Mouse (Mus musculus): Measurements from ENCODE around the gene Apba3. TPM values are rescaled to one million over a fixed set of nuclear protein-coding genes. Genes with fewer than 3 reads are reported as not detected.
A peak's percentile ranks its signal among the peaks of the same experiment; 100 is the strongest.

The Apba3 gene
- polyA plus RNA-seq, 1 experiment from 2014 or later: 66.5 TPM

- peaks cover 42% of the 10 kb centered on the region for H3K4me1 ChIP-seq
- ATAC-seq (ENCODE audit: borderline replicate concordance, extremely low read depth, low FRiP score, low TSS enrichment): no peak
- 36% methylated on average over 6 of the region's 6 CpGs for WGBS
- peak overlapping the region; percentile 83; the same call in 1 of the 2 replicates for H3K4me2 ChIP-seq
- peaks cover 47% of the 10 kb centered on the region for H3K27me3 ChIP-seq
- H3K36me3 ChIP-seq: no peaks in the 10 kb centered on the region
- H3K9me3 ChIP-seq: no peaks in the 10 kb centered on the region
- H3K9ac ChIP-seq: no peak overlapping the region
- H3K27ac ChIP-seq: peak overlapping the region; percentile 76
- peak overlapping the region; percentile 50; the same call in 1 of the 2 replicates for H3K4me3 ChIP-seq
Observed at GRCm38 (mm10) chr10:81284189-81284588, 17.4 kb downstream of the Apba3 start.

GRCm38 (mm10) chr10:81284719-81285118, 18.0 kb downstream of the Apba3 start:
- 5% methylated on average over 17 of the region's 17 CpGs for WGBS
- H3K27ac ChIP-seq: peak overlapping the region; percentile 76
- peak; percentile 43; the same call in 1 of the 2 replicates for ATAC-seq (ENCODE audit: borderline replicate concordance, extremely low read depth, low FRiP score, low TSS enrichment)
- H3K4me3 ChIP-seq: peak overlapping the region; percentile 50
- no peaks in the 10 kb centered on the region for H3K9me3 ChIP-seq
- peaks cover 44% of the 10 kb centered on the region for H3K27me3 ChIP-seq
- H3K9ac ChIP-seq: 0 out of 2 replicates have a peak overlapping the region, but pooled peaks have one; percentile 45
- H3K4me1 ChIP-seq: peaks cover 37% of the 10 kb centered on the region
- H3K36me3 ChIP-seq: no peaks in the 10 kb centered on the region
- H3K4me2 ChIP-seq: peak overlapping the region; percentile 83

- ATAC-seq (ENCODE audit: borderline replicate concordance, extremely low read depth, low FRiP score, low TSS enrichment): peak; percentile 53; the same call in 1 of the 2 replicates
- Histone ChIP-seq H3K36me3 (no peaks in the 10 kb centered on the region), H3K4me2 (peak overlapping the region; percentile 83), H3K4me1 (peaks cover 44% of the 10 kb centered on the region), H3K9ac (peak overlapping the region; percentile 45), H3K27ac (peak overlapping the region; percentile 76), H3K27me3 (peaks cover 41% of the 10 kb centered on the region), H3K9me3 (no peaks in the 10 kb centered on the region), H3K4me3 (peak overlapping the region; percentile 50)
- WGBS: 2% methylated on average over 54 of the region's 54 CpGs
Observed at GRCm38 (mm10) chr10:81285694-81286450, 19.1 kb downstream of the Apba3 start.

- no peak for ATAC-seq (ENCODE audit: borderline replicate concordance, extremely low read depth, low FRiP score, low TSS enrichment)
- WGBS: 29% methylated on average over 6 of the region's 6 CpGs
- Histone ChIP-seq H3K4me3 (no peak overlapping the region), H3K4me1 (peaks cover 50% of the 10 kb centered on the region), H3K27me3 (peaks cover 42% of the 10 kb centered on the region), H3K36me3 (no peaks in the 10 kb centered on the region), H3K9me3 (no peaks in the 10 kb centered on the region), H3K9ac (no peak overlapping the region), H3K4me2 (peak overlapping the region; percentile 83; the same call in 1 of the 2 replicates), H3K27ac (peak overlapping the region; percentile 53; the same call in 1 of the 2 replicates)
Observed at GRCm38 (mm10) chr10:81286586-81286985, 19.8 kb downstream of the Apba3 start.

GRCm38 (mm10) chr10:81287513-81288157, 20.9 kb downstream of the Apba3 start:
- no peak for ATAC-seq (ENCODE audit: borderline replicate concordance, extremely low read depth, low FRiP score, low TSS enrichment)
- Histone ChIP-seq H3K27ac (peak overlapping the region; percentile 43; the same call in 1 of the 2 replicates), H3K4me2 (peak overlapping the region; percentile 12; the same call in 1 of the 2 replicates), H3K36me3 (no peaks in the 10 kb centered on the region), H3K9ac (no peak overlapping the region), H3K9me3 (no peaks in the 10 kb centered on the region), H3K27me3 (peaks cover 38% of the 10 kb centered on the region), H3K4me1 (peaks cover 50% of the 10 kb centered on the region), H3K4me3 (no peak overlapping the region)
- WGBS: 50% methylated on average over 8 of the region's 8 CpGs

GRCm38 (mm10) chr10:81288601-81289000, 21.8 kb downstream of the Apba3 start:
- H3K27me3 ChIP-seq: peaks cover 30% of the 10 kb centered on the region
- no peak overlapping the region for H3K9ac ChIP-seq
- H3K9me3 ChIP-seq: no peaks in the 10 kb centered on the region
- no peaks in the 10 kb centered on the region for H3K36me3 ChIP-seq
- no peak for ATAC-seq (ENCODE audit: borderline replicate concordance, extremely low read depth, low FRiP score, low TSS enrichment)
- H3K4me2 ChIP-seq: peak overlapping the region; percentile 12; the same call in 1 of the 2 replicates
- H3K4me1 ChIP-seq: peaks cover 52% of the 10 kb centered on the region
- H3K27ac ChIP-seq: peak overlapping the region; percentile 43; the same call in 1 of the 2 replicates
- H3K4me3 ChIP-seq: no peak overlapping the region
- 28% methylated on average over 6 of the region's 6 CpGs for WGBS

- Histone ChIP-seq H3K9ac (no peak overlapping the region), H3K9me3 (no peaks in the 10 kb centered on the region), H3K4me2 (peak overlapping the region; percentile 46), H3K4me1 (peaks cover 59% of the 10 kb centered on the region), H3K36me3 (no peaks in the 10 kb centered on the region), H3K27me3 (peaks cover 24% of the 10 kb centered on the region), H3K4me3 (peak overlapping the region; percentile 33; the same call in 1 of the 2 replicates), H3K27ac (peak overlapping the region; percentile 91)
- ATAC-seq (ENCODE audit: borderline replicate concordance, extremely low read depth, low FRiP score, low TSS enrichment): no peak
- WGBS: 4% methylated on average over 7 of the region's 7 CpGs
Observed at GRCm38 (mm10) chr10:81289278-81289677, 22.5 kb downstream of the Apba3 start.

GRCm38 (mm10) chr10:81289811-81290210, 23.1 kb downstream of the Apba3 start:
- H3K4me3 ChIP-seq: peak overlapping the region; percentile 33
- H3K4me2 ChIP-seq: peak overlapping the region; percentile 46
- no peaks in the 10 kb centered on the region for H3K9me3 ChIP-seq
- peaks cover 18% of the 10 kb centered on the region for H3K27me3 ChIP-seq
- H3K36me3 ChIP-seq: no peaks in the 10 kb centered on the region
- WGBS: 36% methylated on average over 14 of the region's 14 CpGs
- peak overlapping the region; percentile 91 for H3K27ac ChIP-seq
- H3K9ac ChIP-seq: no peak overlapping the region
- no peak for ATAC-seq (ENCODE audit: borderline replicate concordance, extremely low read depth, low FRiP score, low TSS enrichment)
- H3K4me1 ChIP-seq: peaks cover 60% of the 10 kb centered on the region

- WGBS: 15% methylated on average over 24 of the region's 24 CpGs
- Histone ChIP-seq H3K27ac (peak overlapping the region; percentile 91), H3K9me3 (no peaks in the 10 kb centered on the region), H3K4me3 (peak overlapping the region; percentile 33), H3K4me2 (peak overlapping the region; percentile 46), H3K4me1 (peaks cover 52% of the 10 kb centered on the region), H3K9ac (peak overlapping the region; percentile 6; the same call in 1 of the 2 replicates), H3K36me3 (no peaks in the 10 kb centered on the region), H3K27me3 (peaks cover 10% of the 10 kb centered on the region; the same call in 1 of the 2 replicates)
- ATAC-seq (ENCODE audit: borderline replicate concordance, extremely low read depth, low FRiP score, low TSS enrichment): no peak
Observed at GRCm38 (mm10) chr10:81290698-81291460, 24.1 kb downstream of the Apba3 start.

GRCm38 (mm10) chr10:81291511-81292104, 24.8 kb downstream of the Apba3 start, which contains the start of gene Tjp3:
Gene Tjp3, minus strand, starts transcription at chr10:81291581.
- Histone ChIP-seq H3K27ac (peak within 1 kb of the TSS; percentile 91), H3K9me3 (no peaks in the 10 kb centered on the region), H3K4me3 (peak within 1 kb of the TSS; percentile 33), H3K4me2 (peak within 1 kb of the TSS; percentile 95), H3K9ac (peak within 1 kb of the TSS; percentile 6; the same call in 1 of the 2 replicates), H3K27me3 (peaks cover 10% of the 10 kb centered on the region; the same call in 1 of the 2 replicates), H3K36me3 (no peaks in the 10 kb centered on the region), H3K4me1 (peaks cover 45% of the 10 kb centered on the region)
- WGBS: 57% methylated on average over 9 of the region's 9 CpGs
- ATAC-seq (ENCODE audit: borderline replicate concordance, extremely low read depth, low FRiP score, low TSS enrichment): no peak
